Mouse (Mus musculus) embryonic stem cell, embryonic (primary cell): Measurements from ENCODE around the gene Agps.

ENCODE experiments used
- CTCF ChIA-PET, 4 experiments: fragments of 300-600 bp in 2 of 4; fragments of 350-600 bp in 2 of 4; sonication (Branson Sonifier 250); formaldehyde crosslinking; loops; one replicate each; lab custom pipeline; 2022; ENCODE audit warnings: inconsistent platforms in 2 of 4; lab: Charles Lee
- POLR2A ChIA-PET, 4 experiments: fragments of 300-600 bp in 2 of 4; fragments of 350-600 bp in 2 of 4; sonication (Branson Sonifier 250); formaldehyde crosslinking; loops; one replicate each; lab custom pipeline; 2022; ENCODE audit warnings: antibody characterized with exemption in 4 of 4, inconsistent platforms in 1 of 4; lab: Charles Lee

The Agps gene

DNA sequence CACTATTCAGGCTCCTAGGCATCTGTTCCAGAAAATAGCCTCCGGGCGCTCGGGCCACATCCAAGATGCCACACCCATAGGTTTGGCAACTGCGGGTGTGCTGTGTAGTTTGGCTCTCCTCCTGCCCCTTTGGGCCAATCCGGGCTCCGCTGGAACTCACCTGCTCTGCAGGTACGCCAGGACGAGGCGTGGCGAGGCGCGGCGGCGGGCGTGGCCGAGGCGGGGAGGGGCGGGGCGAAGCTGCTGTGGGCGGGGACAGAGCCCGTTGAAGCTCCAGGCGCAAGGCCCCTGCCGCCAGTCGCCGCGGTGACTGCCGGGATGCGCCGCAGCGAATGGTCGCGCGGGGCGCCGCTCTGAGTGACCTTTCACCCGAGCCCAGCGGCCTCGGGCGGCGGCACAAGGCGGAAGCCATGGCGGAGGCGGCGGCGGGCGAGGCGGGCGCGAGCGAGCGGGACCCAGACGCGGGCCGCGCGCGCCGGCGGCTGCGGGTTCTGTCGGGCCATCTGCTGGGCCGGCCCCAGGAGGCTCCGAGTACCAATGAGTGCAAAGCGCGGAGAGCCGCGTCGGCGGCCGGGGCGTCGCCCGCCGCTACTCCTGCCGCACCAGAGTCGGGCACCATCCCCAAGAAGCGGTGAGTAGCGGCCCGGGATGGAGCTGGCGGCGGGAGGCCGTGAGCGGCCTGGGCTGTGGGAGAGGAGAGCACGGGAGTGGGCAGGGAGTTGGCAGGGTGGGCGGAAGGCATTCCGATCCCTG, at the start of gene Agps:
Agps (plus strand) TSS at position 297 of the 753 bp plus-strand sequence.
- POLR2A ChIA-PET, result interaction anchor here (0.6 to 6.5 kb wide), 79 partner anchors 8 to 816 kb away, joined by 3 to 51 read pairs (median 4); partner anchors contain the start of genes Hnrnpa3 (in 2 of the 4), Nfe2l2 (in 2 of the 4), Pjvk (in 1 of the 4) and Prkra (in 1 of the 4)
- CTCF ChIA-PET, result interaction anchor here in 2 of 4 experiments (0.5 to 1.6 kb wide), 5 partner anchors 11 to 284 kb away, joined by 3 to 5 read pairs (median 3); no protein-coding TSS in a partner anchor

DNA sequence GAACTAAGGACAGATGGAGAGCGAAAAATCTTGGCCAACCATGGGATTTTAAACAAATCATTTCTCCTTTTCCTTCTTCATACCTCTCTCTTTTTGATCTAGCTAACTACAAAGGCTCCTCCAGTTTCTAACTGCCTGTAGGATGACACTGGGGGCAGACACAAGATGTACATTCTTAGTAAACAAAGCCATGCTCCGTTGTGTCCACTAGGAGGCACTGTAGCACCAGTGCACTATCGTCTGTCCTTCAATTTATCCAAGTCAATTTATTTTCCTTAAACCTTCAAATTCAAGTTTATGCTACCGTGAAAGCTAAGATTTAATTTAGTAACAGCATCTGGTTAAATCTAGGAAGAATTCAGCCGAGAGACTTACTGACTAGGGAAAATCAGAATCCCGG, 45.9 kb upstream of the Agps start:
- POLR2A ChIA-PET, result interaction anchor here in 3 of 4 experiments (0.8 to 1.8 kb wide), 18 partner anchors 9 to 188 kb away, joined by 3 to 6 read pairs (median 4); partner anchors contain the start of gene Nfe2l2 (in 2 of the 3)
- CTCF ChIA-PET, result interaction anchor here in 3 of 4 experiments (0.5 to 2.4 kb wide), 18 partner anchors 9 to 344 kb away, joined by 3 to 11 read pairs (median 4); no protein-coding TSS in a partner anchor

DNA sequence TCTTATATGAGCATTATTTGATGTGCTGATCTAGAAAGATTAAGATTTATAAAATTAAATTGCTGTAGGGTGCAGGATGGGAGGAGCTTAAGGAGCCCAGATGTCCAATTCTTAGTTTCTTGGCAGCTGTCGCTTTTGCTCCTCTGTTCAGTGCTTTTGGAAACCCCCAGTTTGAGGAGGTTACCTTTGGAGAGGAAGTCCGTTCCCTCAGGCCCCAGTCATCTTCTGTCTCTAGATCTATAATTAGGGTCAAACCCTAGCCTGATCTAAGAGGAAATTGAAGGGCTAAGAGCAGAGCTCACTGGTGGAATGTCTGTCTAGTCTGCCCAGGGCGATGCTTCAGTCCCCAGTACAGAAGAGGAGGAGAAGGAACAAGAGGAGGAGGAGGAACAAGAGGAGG, 43.5 kb upstream of the Agps start:
- ChIA-PET CTCF (interaction anchor here in 3 of 4 experiments (0.5 to 4.1 kb wide), 4 partner anchors 116 to 1072 kb away, joined by 4 to 19 read pairs (median 4); no protein-coding TSS in a partner anchor), POLR2A (interaction anchor here in 2 of 4 experiments (0.6 to 2.3 kb wide), 4 partner anchors 20 to 153 kb away, joined by 3 to 10 read pairs (median 4); partner anchors contain the start of gene Nfe2l2 (in 1 of the 2))

- POLR2A ChIA-PET, result interaction anchor here in 1 of 4 experiments (2.3 kb wide), 1 partner anchor 86 kb away, joined by 10 read pairs; the partner anchor contains the start of gene Nfe2l2
- CTCF ChIA-PET, result interaction anchor here (0.7 to 4.1 kb wide), 5 partner anchors 56 to 175 kb away, joined by 3 to 19 read pairs (median 4); no protein-coding TSS in a partner anchor
These were observed 41.9 kb upstream of the Agps start for GRCm38 (mm10) chr2:75789959-75790523.

DNA sequence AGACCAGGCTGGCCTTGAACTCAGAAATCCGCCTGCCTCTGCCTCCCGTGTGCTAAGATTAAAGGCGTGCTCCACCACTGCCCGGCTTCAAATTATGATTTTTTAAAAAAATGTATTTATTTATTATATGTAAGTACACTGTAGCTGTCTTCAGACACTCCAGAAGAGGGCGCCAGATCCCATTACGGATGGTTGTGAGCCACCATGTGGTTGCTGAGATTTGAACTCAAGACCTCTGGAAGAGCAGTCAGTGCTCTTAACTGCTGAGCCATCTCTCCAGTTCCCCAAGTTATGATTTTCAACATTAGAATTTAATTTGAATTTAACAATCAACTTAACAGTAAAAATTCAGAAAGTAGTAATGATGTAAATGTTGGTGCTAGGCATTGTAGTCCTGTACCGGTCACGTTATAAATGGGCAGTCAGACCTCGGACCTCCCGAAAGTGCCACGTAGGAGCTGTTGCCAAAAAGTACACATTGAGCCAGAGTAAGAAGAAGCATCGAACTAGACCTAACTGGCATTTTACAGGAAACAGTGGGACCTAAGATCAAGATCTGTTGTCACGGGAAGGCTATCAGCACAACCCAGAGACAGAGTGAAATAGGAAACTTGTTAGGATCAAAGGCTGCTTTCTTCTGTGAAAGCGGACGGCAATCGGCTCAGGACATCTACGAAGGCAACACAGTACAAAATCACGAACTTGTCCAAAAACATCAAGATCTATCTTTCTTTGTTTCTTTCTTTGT, 40.2 kb upstream of the Agps start:
- CTCF ChIA-PET, result interaction anchor here in 2 of 4 experiments (0.6 to 2.5 kb wide), 8 partner anchors 15 to 188 kb away, joined by 3 to 9 read pairs (median 4); no protein-coding TSS in a partner anchor
- POLR2A ChIA-PET, result interaction anchor here (0.6 to 1.3 kb wide), 8 partner anchors 11 to 1047 kb away, joined by 3 to 4 read pairs (median 3); no protein-coding TSS in a partner anchor

DNA sequence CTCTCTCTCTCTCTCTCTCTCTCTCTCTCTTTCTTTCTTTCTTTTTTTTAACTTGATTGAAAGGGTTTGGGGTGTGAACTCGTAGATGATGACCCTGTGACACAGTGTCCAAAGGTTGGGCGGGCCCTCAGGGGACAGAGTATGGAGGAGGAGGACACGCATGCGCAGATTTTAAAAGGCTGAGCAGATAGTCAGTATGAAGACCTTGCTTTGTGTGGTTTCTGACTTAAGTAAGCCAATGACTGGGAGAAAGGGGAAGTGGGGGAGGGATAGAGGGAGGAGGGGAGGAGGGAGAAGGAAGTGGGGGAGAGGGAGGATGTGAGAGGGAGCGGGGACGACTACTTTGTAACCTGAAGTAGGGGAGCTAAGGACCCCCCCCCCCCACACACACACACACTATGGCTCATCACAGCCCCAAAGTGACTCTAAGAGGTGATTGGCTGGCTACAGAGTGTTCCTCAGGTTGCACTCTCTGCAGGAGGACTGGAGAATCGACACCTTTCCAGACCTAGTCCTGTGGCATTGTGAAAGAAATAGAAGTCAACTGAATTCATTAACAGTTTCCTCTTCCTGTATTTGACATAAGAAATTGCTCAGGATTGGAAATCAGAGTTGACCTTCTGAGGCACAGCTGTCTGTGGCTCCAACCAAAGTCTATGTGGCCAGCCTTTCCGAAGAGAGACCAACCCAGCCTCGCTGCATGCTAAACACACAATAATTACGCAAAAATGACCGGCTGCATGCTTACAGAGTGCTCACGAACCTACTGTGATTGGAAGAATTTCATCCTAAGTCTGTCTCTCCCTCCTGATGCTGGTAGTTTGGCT, 39.4 kb upstream of the Agps start:
- POLR2A ChIA-PET, result interaction anchor here in 3 of 4 experiments (0.6 to 1.4 kb wide), 3 partner anchors 23 to 172 kb away, joined by 3 to 4 read pairs (median 3); no protein-coding TSS in a partner anchor
- CTCF ChIA-PET, result interaction anchor here in 2 of 4 experiments (0.6 to 2.5 kb wide), 5 partner anchors 16 to 189 kb away, joined by 3 to 9 read pairs (median 4); no protein-coding TSS in a partner anchor

GRCm38 (mm10) chr2:75796181-75796580, 35.8 kb upstream of the Agps start:
- ChIA-PET POLR2A (interaction anchor here (0.6 to 3.4 kb wide), 9 partner anchors 17 to 1279 kb away, joined by 3 to 10 read pairs (median 5); partner anchors contain the start of gene Agps (in 1 of the 4)), CTCF (interaction anchor here in 3 of 4 experiments (0.6 to 1.0 kb wide), 5 partner anchors 10 to 205 kb away, joined by 3 to 6 read pairs (median 3); no protein-coding TSS in a partner anchor)

GRCm38 (mm10) chr2:75798434-75798970, 33.5 kb upstream of the Agps start:
- CTCF ChIA-PET, result interaction anchor here in 2 of 4 experiments (0.6 to 1.6 kb wide), 4 partner anchors 14 to 316 kb away, joined by 3 to 4 read pairs (median 4); no protein-coding TSS in a partner anchor
- POLR2A ChIA-PET, result interaction anchor here (0.5 to 3.4 kb wide), 14 partner anchors 9 to 1493 kb away, joined by 3 to 10 read pairs (median 3); partner anchors contain the start of genes Agps (in 2 of the 4) and Nfe2l2 (in 2 of the 4)

DNA sequence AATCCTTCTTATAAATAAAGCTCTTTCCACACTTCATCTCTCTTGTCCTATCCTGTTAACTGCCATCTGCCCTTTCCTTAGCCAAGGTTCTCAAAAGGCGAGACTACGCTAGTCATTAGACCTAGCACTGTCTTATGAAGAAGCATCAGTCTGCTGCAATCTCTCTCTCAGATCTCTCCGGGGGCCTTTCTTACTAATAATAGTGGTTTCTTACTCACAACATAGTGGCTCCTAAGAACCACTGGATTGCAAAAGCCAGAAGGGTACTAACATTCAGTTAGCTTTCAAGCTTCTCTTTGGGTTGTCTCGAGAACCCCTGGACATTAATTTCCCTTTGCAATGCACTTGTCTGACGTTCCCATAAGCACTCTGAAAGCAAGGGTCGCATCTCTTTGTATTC, 26.2 kb upstream of the Agps start:
- CTCF ChIA-PET, result no interaction called here
- POLR2A ChIA-PET, result interaction anchor here in 1 of 4 experiments (0.6 kb wide), 1 partner anchor 183 kb away, joined by 4 read pairs; no protein-coding TSS in a partner anchor

- POLR2A ChIA-PET, result interaction anchor here in 3 of 4 experiments (0.7 to 1.3 kb wide), 3 partner anchors 9 to 10 kb away, joined by 3 to 5 read pairs (median 3); no protein-coding TSS in a partner anchor
These were observed 25.1 kb upstream of the Agps start for GRCm38 (mm10) chr2:75806891-75807290.

GRCm38 (mm10) chr2:75807460-75807859, 24.5 kb upstream of the Agps start:
- CTCF ChIA-PET, result no interaction called here
- POLR2A ChIA-PET, result interaction anchor here in 2 of 4 experiments (0.7 to 1.3 kb wide), 3 partner anchors 9 to 170 kb away, joined by 3 to 5 read pairs (median 3); no protein-coding TSS in a partner anchor

More at GRCm38 (mm10) chr2:75806891-75807290, 25.1 kb upstream of the Agps start:
- CTCF ChIA-PET, result no interaction called here

DNA sequence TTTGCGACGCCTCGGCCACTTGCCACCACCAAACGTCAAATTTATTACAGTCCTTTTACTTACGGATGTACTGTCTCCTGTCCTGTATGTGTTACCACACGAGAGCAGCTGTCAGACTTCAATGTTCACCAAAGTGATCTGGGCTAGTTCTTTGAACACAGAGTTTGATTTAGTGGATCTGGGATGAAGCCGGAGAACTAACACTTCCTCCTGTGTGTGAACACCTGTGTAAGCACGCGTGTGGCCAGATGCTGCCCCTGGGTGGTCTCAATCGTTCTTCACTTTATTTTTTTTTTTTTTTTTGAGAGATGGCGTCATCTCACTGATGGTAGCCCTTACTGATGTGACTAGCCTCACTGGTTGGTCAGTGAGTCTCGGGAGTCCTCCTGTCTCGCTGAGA, 17.1 kb upstream of the Agps start:
- CTCF ChIA-PET, result interaction anchor here in 3 of 4 experiments (0.5 to 0.9 kb wide), 4 partner anchors 34 to 150 kb away, joined by 3 to 4 read pairs (median 4); no protein-coding TSS in a partner anchor
- POLR2A ChIA-PET, result interaction anchor here in 2 of 4 experiments (0.7 to 2.5 kb wide), 6 partner anchors 17 to 211 kb away, joined by 3 to 8 read pairs (median 4); partner anchors contain the start of gene Agps (in 1 of the 2)

GRCm38 (mm10) chr2:75815521-75815920, 16.5 kb upstream of the Agps start:
- ChIA-PET POLR2A (interaction anchor here in 2 of 4 experiments (0.6 to 2.5 kb wide), 5 partner anchors 17 to 212 kb away, joined by 3 to 8 read pairs (median 4); partner anchors contain the start of gene Agps (in 1 of the 2)), CTCF (interaction anchor here in 1 of 4 experiments (0.9 kb wide), 1 partner anchor 34 kb away, joined by 4 read pairs; no protein-coding TSS in a partner anchor)

- ChIA-PET CTCF (no interaction called here), POLR2A (interaction anchor here in 1 of 4 experiments (0.6 to 1.0 kb wide), 2 partner anchors 10 to 1842 kb away, joined by 3 read pairs; no protein-coding TSS in a partner anchor)
These were observed 15.3 kb upstream of the Agps start for GRCm38 (mm10) chr2:75816673-75817072.

- POLR2A ChIA-PET, result interaction anchor here in 1 of 4 experiments (0.6 kb wide), 1 partner anchor 82 kb away, joined by 7 read pairs; no protein-coding TSS in a partner anchor
- CTCF ChIA-PET, result no interaction called here
These were observed 13.3 kb upstream of the Agps start for GRCm38 (mm10) chr2:75818719-75819118.

GRCm38 (mm10) chr2:75819796-75820195, 12.2 kb upstream of the Agps start:
- POLR2A ChIA-PET, result no interaction called here
- CTCF ChIA-PET, result no interaction called here
